Mouse (Mus musculus): ENCODE measurements around the gene Atp5d.

The Atp5d gene

DNA sequence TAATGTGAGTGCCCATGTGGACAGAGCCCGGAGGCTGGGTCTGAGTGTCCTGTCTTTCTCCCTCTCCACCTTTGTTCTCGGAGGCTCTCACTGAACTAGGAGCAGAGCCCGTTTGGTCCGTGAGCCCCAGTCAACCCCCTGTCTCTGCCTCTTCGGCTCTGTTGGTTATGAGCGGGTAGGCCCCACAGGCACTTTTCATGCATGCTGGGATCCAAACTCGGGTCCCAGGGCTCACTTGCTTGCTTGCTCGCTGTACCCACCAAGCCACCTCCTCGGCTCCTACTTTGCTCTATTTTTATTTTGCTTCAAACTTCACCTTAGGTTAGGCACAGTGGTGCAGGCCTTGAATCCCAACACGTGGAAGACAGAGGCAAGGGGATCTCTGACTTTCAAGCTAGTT is 49.3 kb downstream of the Atp5d start:
- no peak for DNase-seq (ENCODE audit: low spot score)

DNA sequence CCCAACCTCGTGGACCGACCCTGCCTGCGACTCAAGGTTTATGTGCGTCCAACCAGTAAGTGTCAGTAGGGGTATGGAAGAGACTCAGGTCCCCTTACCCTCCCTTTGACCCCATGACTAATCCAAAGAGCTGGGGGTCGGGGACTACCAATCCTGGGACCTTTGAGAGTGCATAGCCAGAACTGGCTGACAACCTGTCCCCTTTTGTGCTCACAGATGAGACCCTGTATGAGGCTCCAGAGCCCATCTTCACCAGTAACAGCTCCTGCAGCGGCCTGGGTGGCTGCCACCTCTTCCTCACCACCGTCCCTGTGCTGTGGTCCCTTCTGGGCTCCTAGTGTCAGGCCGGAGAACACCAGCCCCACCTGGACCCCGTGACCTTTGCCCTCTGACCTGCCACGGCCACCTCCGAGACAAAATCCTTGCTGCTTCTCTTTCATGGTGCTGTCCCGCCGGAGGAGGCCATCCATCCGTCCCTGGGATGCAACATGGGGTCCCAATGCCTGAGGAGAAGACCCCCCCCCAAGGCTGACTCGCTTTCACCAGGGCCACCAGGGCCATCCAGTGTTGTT is 50.1 kb downstream of the Atp5d start:
- no peak for DNase-seq (ENCODE audit: low spot score)

DNA sequence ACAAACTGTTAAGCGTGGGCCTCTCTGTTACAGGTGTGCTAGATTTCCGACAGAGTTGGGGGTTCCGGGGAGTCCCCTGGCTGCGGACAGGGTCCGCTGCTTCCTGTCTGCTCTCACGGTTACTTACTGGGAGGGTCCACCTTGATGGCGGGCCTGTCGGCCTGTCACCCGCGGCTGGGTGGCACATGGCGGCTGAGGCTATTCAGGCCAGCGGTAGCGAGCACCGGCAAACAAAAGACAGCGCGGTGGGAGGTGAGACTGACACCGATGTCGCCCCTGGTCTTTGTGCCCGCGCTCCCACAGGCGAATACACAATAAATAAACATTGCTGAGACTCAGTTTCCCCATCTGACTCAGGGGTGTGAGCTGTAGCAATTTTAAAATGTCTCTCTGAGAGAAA is 51.6 kb downstream of the Atp5d start:
- DNase-seq (ENCODE audit: low spot score) = no peak

DNA sequence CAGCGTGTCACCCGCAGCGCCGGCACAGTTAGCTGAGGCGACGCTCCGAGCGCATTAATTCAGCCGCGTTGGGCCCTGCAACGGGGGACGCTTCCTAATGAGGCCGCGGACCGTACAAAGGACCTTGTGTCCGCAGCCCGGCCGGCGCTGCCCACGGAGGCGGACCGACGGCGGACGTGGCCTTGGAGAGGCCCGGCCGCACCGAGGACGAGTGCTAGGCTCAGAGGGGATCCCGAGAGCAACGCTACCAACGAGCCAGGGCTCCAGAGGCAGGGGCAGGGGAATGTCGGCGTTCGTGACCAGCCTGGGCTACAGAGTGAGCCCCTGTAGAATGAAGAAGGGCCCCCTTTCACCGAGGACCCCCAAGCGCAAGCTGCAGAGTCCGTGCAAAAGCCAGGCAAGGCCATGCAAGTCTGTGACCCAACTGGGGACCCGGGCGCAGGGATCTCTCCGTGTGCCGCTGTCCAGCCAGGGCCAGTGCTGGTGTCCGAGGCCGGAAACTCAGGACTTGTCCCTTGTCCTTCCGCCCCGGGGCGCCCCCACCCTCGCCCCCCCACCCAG is 52.1 kb downstream of the Atp5d start:
- DNase-seq (ENCODE audit: low spot score) = no peak

DNA sequence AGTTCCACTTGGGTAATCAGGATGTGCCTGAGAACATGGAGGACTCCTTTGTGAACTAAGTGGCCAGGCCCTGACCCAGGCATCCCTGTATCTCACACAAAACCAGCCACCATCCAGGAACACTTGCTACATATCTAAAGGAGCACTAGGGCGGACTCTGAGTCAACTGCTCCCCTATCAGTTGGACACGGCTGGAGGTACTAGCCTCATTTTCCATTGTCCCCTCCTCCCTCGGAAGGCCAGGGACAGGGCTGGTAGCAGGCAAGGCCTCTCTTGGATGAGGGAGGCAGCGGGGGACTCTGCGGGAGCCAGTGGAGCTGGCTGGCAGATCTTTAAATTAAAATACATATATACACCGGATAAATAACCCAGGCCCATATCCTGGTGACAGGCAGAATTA is 55.5 kb downstream of the Atp5d start:
- DNase-seq (ENCODE audit: low spot score) = no peak

DNA sequence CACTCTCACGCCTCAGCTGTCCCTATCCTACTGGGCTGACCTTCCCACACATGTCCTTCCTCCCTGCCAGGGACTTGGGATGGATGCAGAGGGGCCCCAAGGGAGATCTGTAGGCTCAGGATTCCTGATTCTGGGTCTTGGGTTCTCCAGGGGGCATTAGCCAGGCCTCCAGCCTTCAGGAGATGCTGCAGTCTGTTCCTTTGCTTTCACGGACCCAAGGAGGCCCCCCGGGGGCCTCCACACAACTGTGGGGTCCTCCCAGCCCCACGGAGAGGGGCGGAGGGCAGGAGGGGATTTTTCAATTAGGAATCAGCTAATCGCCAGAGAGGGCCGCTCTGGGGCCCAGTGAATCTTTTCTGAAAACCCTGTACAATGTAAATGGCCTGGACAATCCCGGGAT is 56.0 kb downstream of the Atp5d start:
- DNase-seq (ENCODE audit: low spot score) = no peak

Data from layer of hippocampus, adult 11-12 months (tissue).